Mouse (Mus musculus) olfactory bulb, adult 2 months (tissue): ENCODE measurements around the gene Prpf18. TPM values are rescaled to one million over a fixed set of nuclear protein-coding genes. Genes with fewer than 3 reads are reported as not detected.

Source experiments
- H3K27ac ChIP-seq: fragments of 200-500 bp; 2 replicates; pipeline ENCODE4 v1.5.1; 2012; ENCODE audit warnings: low read depth, low read length; ENCODE audit not compliant: insufficient read depth
- H3K4me1 ChIP-seq: fragments of 200-500 bp; 2 replicates; pipeline ENCODE4 v1.6.1; 2012; ENCODE audit warnings: low read length; ENCODE audit not compliant: control insufficient read depth, insufficient read depth
- H3K4me3 ChIP-seq: fragments of 200-500 bp; 2 replicates; pipeline ENCODE4 v1.5.1; 2012; ENCODE audit warnings: mild to moderate bottlenecking, low read depth, low read length, moderate library complexity; ENCODE audit not compliant: insufficient read depth
- CTCF ChIP-seq: fragments of 200-500 bp; IDR thresholded peaks from 2 replicates; pipeline ENCODE4 v1.5.1; 2012; ENCODE audit warnings: low read depth, mild to moderate bottlenecking, low read length, moderate library complexity; ENCODE audit not compliant: insufficient read depth
- POLR2A ChIP-seq: fragments of 200-500 bp; IDR thresholded peaks from 2 replicates; pipeline ENCODE4 v1.6.1; 2012; ENCODE audit warnings: mild to moderate bottlenecking, low read depth, low read length, moderate library complexity; ENCODE audit not compliant: insufficient read depth
- WGBS: fragments of 180-500 bp; shearing (Covaris S2); methylation state at CpG from one replicate; pipeline ENCODE4 v1.1.7; 2018; 5-methylcytosine and 5-hydroxymethylcytosine counted together
- polyA plus RNA-seq: library from polyadenylated mRNA; stranded (reverse); fragments of >200 nt; gene quantifications from 2 replicates; pipeline ENCODE4 v1.2.4, GENCODE M21; 2012; ENCODE audit warnings: low replicate concordance; ENCODE audit not compliant: missing spikeins, insufficient read depth, insufficient read length

Prpf18 gene
- polyA plus RNA-seq, 1 experiment, result not detected

GRCm38 (mm10) chr2:4584252-4584651, 67.7 kb downstream of the Prpf18 start:
- H3K27ac ChIP-seq, result no peak overlapping the region
- no peak overlapping the region for H3K4me3 ChIP-seq
- peaks cover 6% of the 10 kb centered on the region; the same call in 1 of the 2 replicates for H3K4me1 ChIP-seq
- TF ChIP-seq POLR2A (no peak), CTCF (no peak)
- 87% methylated on average over 5 of the region's 5 CpGs for WGBS

- TF ChIP-seq POLR2A (no peak), CTCF (no peak)
- Histone ChIP-seq H3K4me3 (no peak overlapping the region), H3K4me1 (peaks cover 6% of the 10 kb centered on the region; the same call in 1 of the 2 replicates), H3K27ac (no peak overlapping the region)
- 80% methylated on average over 2 of the region's 2 CpGs for WGBS
Observed at GRCm38 (mm10) chr2:4582930-4583329, 69.0 kb downstream of the Prpf18 start.

GRCm38 (mm10) chr2:4580666-4581065, 71.2 kb downstream of the Prpf18 start:
- peaks cover 6% of the 10 kb centered on the region; the same call in 1 of the 2 replicates for H3K4me1 ChIP-seq
- no peak overlapping the region for H3K27ac ChIP-seq
- no peak overlapping the region for H3K4me3 ChIP-seq
- WGBS, result 72% methylated on average over 6 of the region's 6 CpGs
- TF ChIP-seq POLR2A (no peak), CTCF (no peak)

- TF ChIP-seq CTCF (no peak), POLR2A (no peak)
- H3K4me1 ChIP-seq, result peaks cover 9% of the 10 kb centered on the region; the same call in 1 of the 2 replicates
Observed at GRCm38 (mm10) chr2:4579357-4580068, 72.4 kb downstream of the Prpf18 start.

GRCm38 (mm10) chr2:4578291-4578690, 73.6 kb downstream of the Prpf18 start:
- Histone ChIP-seq H3K27ac (no peak overlapping the region), H3K4me1 (peaks cover 9% of the 10 kb centered on the region; the same call in 1 of the 2 replicates), H3K4me3 (no peak overlapping the region)
- no peak for TF ChIP-seq CTCF
- 72% methylated on average over 5 of the region's 5 CpGs for WGBS

More at GRCm38 (mm10) chr2:4579357-4580068, 72.4 kb downstream of the Prpf18 start:
- H3K4me3 ChIP-seq, result no peak overlapping the region
- no peak overlapping the region for H3K27ac ChIP-seq
- 76% methylated on average over 8 of the region's 8 CpGs for WGBS

GRCm38 (mm10) chr2:4575975-4576374, 75.9 kb downstream of the Prpf18 start:
- TF ChIP-seq POLR2A (no peak), CTCF (no peak)
- Histone ChIP-seq H3K27ac (no peak overlapping the region), H3K4me1 (peaks cover 9% of the 10 kb centered on the region; the same call in 1 of the 2 replicates), H3K4me3 (no peak overlapping the region)
- WGBS, result 80% methylated on average over 7 of the region's 7 CpGs

GRCm38 (mm10) chr2:4575163-4575562, 76.8 kb downstream of the Prpf18 start:
- TF ChIP-seq POLR2A (no peak), CTCF (no peak)
- Histone ChIP-seq H3K27ac (no peak overlapping the region), H3K4me1 (peaks cover 6% of the 10 kb centered on the region; the same call in 1 of the 2 replicates), H3K4me3 (no peak overlapping the region)
- 47% methylated on average over 2 of the region's 2 CpGs for WGBS

GRCm38 (mm10) chr2:4574251-4574650, 77.7 kb downstream of the Prpf18 start:
- 81% methylated on average over 5 of the region's 5 CpGs for WGBS
- H3K27ac ChIP-seq, result no peak overlapping the region
- no peak overlapping the region for H3K4me3 ChIP-seq
- TF ChIP-seq POLR2A (no peak), CTCF (no peak)
- H3K4me1 ChIP-seq, result peaks cover 6% of the 10 kb centered on the region; the same call in 1 of the 2 replicates

GRCm38 (mm10) chr2:4573386-4573785, 78.5 kb downstream of the Prpf18 start:
- H3K4me3 ChIP-seq, result no peak overlapping the region
- WGBS, result 66% methylated on average over 4 of the region's 4 CpGs
- no peak overlapping the region for H3K27ac ChIP-seq
- peaks cover 6% of the 10 kb centered on the region; the same call in 1 of the 2 replicates for H3K4me1 ChIP-seq
- no peak for TF ChIP-seq POLR2A
- no peak for TF ChIP-seq CTCF
